Comparison of ENCODE assay signal across 10 mouse cellular contexts in genomic region chr1:182094473-182095136, GRCm38 (mm10). TPM values are rescaled to one million over a fixed set of nuclear protein-coding genes. Genes with fewer than 3 reads are reported as not detected.
A peak's percentile ranks its signal among the peaks of the same experiment; 100 is the strongest.
DNase-seq lines count a peak whose midpoint lies in the region; ATAC-seq and TF ChIP-seq lines count a peak whose summit lies in the region.
"Had no signal": no experiment of that assay in that cellular context is flagged by ENCODE, and none has a peak within 500 bp of the region (broad histone marks: within the 10 kb centered on the region; RNA-seq: fewer than 3 reads in every experiment).

No protein-coding gene starts in this region.

- H3K27me3 ChIP-seq in heart, embryonic 16.5 days (ENCODE audit: control insufficient read depth, insufficient read depth, low read length): no peaks in the 10 kb centered on the region
- no peaks in the 10 kb centered on the region for H3K27me3 ChIP-seq in midbrain, embryonic 16.5 days (ENCODE audit: control insufficient read depth, insufficient read depth, low read depth, low read length)
- no peaks in the 10 kb centered on the region for H3K27me3 ChIP-seq in midbrain, embryonic 14.5 days (ENCODE audit: control insufficient read depth, insufficient read depth, low read length)
- H3K27me3 ChIP-seq in intestine, embryonic 14.5 days (replicated peaks; ENCODE audit: control insufficient read depth, insufficient read depth, low read length): no peaks in the 10 kb centered on the region
- no peaks in the 10 kb centered on the region for H3K27me3 ChIP-seq in stomach, postnatal 0 days (ENCODE audit: control insufficient read depth, insufficient read depth, low read length)

- no peak overlapping the region for H3K9ac ChIP-seq in heart, embryonic 16.5 days (ENCODE audit: low read length)
- H3K9ac ChIP-seq in midbrain, embryonic 16.5 days (ENCODE audit: low read depth, low read length): no peak overlapping the region
- no peak overlapping the region for H3K9ac ChIP-seq in midbrain, embryonic 14.5 days (replicated peaks; ENCODE audit: low read length)
- H3K9ac ChIP-seq in intestine, embryonic 14.5 days (ENCODE audit: low read length): no peak overlapping the region
- H3K9ac ChIP-seq in stomach, postnatal 0 days (ENCODE audit: low read length): no peak overlapping the region

- TF ChIP-seq EP300 in stomach, postnatal 0 days (optimal IDR thresholded peaks at IDR 0.05): no peak

- no peaks in the 10 kb centered on the region for H3K36me3 ChIP-seq in heart, embryonic 16.5 days (ENCODE audit: control insufficient read depth, insufficient read depth)
- no peaks in the 10 kb centered on the region for H3K36me3 ChIP-seq in midbrain, embryonic 16.5 days (ENCODE audit: control insufficient read depth, insufficient read depth, low read length)
- H3K36me3 ChIP-seq in midbrain, embryonic 14.5 days (ENCODE audit: control insufficient read depth, insufficient read depth, low read length): no peaks in the 10 kb centered on the region
- no peaks in the 10 kb centered on the region for H3K36me3 ChIP-seq in intestine, embryonic 14.5 days (ENCODE audit: control insufficient read depth, insufficient read depth, low read length)
- no peaks in the 10 kb centered on the region for H3K36me3 ChIP-seq in stomach, postnatal 0 days (ENCODE audit: control insufficient read depth, insufficient read depth, low read length)

- H3K9me3 ChIP-seq in heart, embryonic 16.5 days (replicated peaks; ENCODE audit: control insufficient read depth, low read length): no peaks in the 10 kb centered on the region
- H3K9me3 ChIP-seq in midbrain, embryonic 16.5 days (replicated peaks; ENCODE audit: control insufficient read depth, low read length, poor library complexity, severe bottlenecking): no peaks in the 10 kb centered on the region
- H3K9me3 ChIP-seq in midbrain, embryonic 14.5 days (ENCODE audit: control insufficient read depth, low read length): no peaks in the 10 kb centered on the region
- H3K9me3 ChIP-seq in intestine, embryonic 14.5 days (ENCODE audit: control insufficient read depth, low read length): no peaks in the 10 kb centered on the region
- H3K9me3 ChIP-seq in stomach, postnatal 0 days (ENCODE audit: control insufficient read depth, low read length): no peaks in the 10 kb centered on the region

- no peak for ATAC-seq in heart, embryonic 16.5 days (replicated peaks; ENCODE audit: extremely low read depth, insufficient read depth, low FRiP score)
- no peak for ATAC-seq in midbrain, embryonic 16.5 days
- no peak for ATAC-seq in midbrain, embryonic 14.5 days (ENCODE audit: low FRiP score, low TSS enrichment)
- ATAC-seq in intestine, embryonic 14.5 days (replicated peaks; ENCODE audit: low FRiP score, low TSS enrichment, low read depth): no peak
- peak; percentile 32; the same call in 1 of the 2 replicates for ATAC-seq in stomach, postnatal 0 days (ENCODE audit: low FRiP score, low TSS enrichment)

- no peak for DNase-seq in heart, adult 8-10 months (ENCODE audit: low spot score)
- DNase-seq in midbrain, embryonic 14.5 days: no peak
- no peak for DNase-seq in intestine, embryonic 14.5 days (ENCODE audit: low spot score)
- DNase-seq in stomach, postnatal 0 days (ENCODE audit: low spot score): peak; percentile 62
- DNase-seq in lung, postnatal 4 days: no peak
- DNase-seq in adrenal gland, postnatal 4 days (ENCODE audit: low spot score in 2 of 2): no peak
- DNase-seq: lung, postnatal 36 days; thymus, adult 2 months had no signal

- no peak overlapping the region for H3K4me3 ChIP-seq in heart, embryonic 16.5 days (ENCODE audit: low read length)
- H3K4me3 ChIP-seq in midbrain, embryonic 16.5 days (ENCODE audit: low read depth, low read length): no peak overlapping the region
- H3K4me3 ChIP-seq in midbrain, embryonic 14.5 days (replicated peaks; ENCODE audit: low read depth, low read length): no peak overlapping the region
- H3K4me3 ChIP-seq in intestine, embryonic 14.5 days (ENCODE audit: low read depth, low read length): no peak overlapping the region
- H3K4me3 ChIP-seq in stomach, postnatal 0 days (ENCODE audit: low read depth, low read length): no peak overlapping the region

- peak overlapping the region; percentile 5; the same call in 1 of the 2 replicates for H3K4me2 ChIP-seq in heart, embryonic 16.5 days (ENCODE audit: low read depth, low read length)
- H3K4me2 ChIP-seq in midbrain, embryonic 16.5 days (ENCODE audit: low read length): peak overlapping the region; percentile 13; the same call in 1 of the 2 replicates
- no peak overlapping the region for H3K4me2 ChIP-seq in midbrain, embryonic 14.5 days (ENCODE audit: low read length)
- H3K4me2 ChIP-seq in intestine, embryonic 14.5 days (ENCODE audit: low read length): peak overlapping the region; percentile 18
- H3K4me2 ChIP-seq in stomach, postnatal 0 days (replicated peaks; ENCODE audit: low read depth): no peak overlapping the region

- peaks cover 27% of the 10 kb centered on the region for H3K4me1 ChIP-seq in heart, embryonic 16.5 days (ENCODE audit: control insufficient read depth, insufficient read depth, low read length)
- peaks cover 16% of the 10 kb centered on the region for H3K4me1 ChIP-seq in midbrain, embryonic 16.5 days (ENCODE audit: control insufficient read depth, insufficient read depth, low read length)
- H3K4me1 ChIP-seq in midbrain, embryonic 14.5 days (ENCODE audit: control insufficient read depth, insufficient read depth, low read length): peaks cover 31% of the 10 kb centered on the region
- peaks cover 32% of the 10 kb centered on the region for H3K4me1 ChIP-seq in intestine, embryonic 14.5 days (replicated peaks; ENCODE audit: control insufficient read depth, insufficient read depth, low read length)
- peaks cover 8% of the 10 kb centered on the region; the same call in 1 of the 2 replicates for H3K4me1 ChIP-seq in stomach, postnatal 0 days (replicated peaks; ENCODE audit: control insufficient read depth, insufficient read depth)

- H3K27ac ChIP-seq in heart, embryonic 16.5 days (ENCODE audit: low read length): no peak overlapping the region; the same call in 1 of the 2 replicates
- no peak overlapping the region for H3K27ac ChIP-seq in midbrain, embryonic 16.5 days (ENCODE audit: low read length)
- no peak overlapping the region for H3K27ac ChIP-seq in midbrain, embryonic 14.5 days (replicated peaks; ENCODE audit: low read depth, low read length)
- H3K27ac ChIP-seq in intestine, embryonic 14.5 days (ENCODE audit: low read depth): no peak overlapping the region
- H3K27ac ChIP-seq in stomach, postnatal 0 days (replicated peaks): peak overlapping the region; percentile 45; the same call in 1 of the 2 replicates

- TF ChIP-seq CTCF in stomach, postnatal 0 days (IDR thresholded peaks at IDR 0.05; ENCODE audit: low read depth): no peak

- 47% methylated on average over 15 of the region's 15 CpGs for WGBS in heart, embryonic 16.5 days
- 29% methylated on average over 15 of the region's 15 CpGs for WGBS in midbrain, embryonic 16.5 days
- 35% methylated on average over 15 of the region's 15 CpGs for WGBS in midbrain, embryonic 14.5 days
- WGBS in intestine, embryonic 14.5 days: 36% methylated on average over 14 of the region's 15 CpGs
- WGBS in stomach, postnatal 0 days: 35% methylated on average over 15 of the region's 15 CpGs

RNA-seq across cellular contexts. Expression of gene Srp9, which starts 29.9 kb away (rescaled TPM):
- 85.9 and 111 TPM in 2 replicates for polyA plus RNA-seq in heart, embryonic 16.5 days (2015; fragmentation: Nextera tagmentation; extraction: Ambion mirVana)
- 10 to 100 TPM; 42.7 to 54.0 (median 47.9) TPM for total RNA-seq in heart, adult 8-10 months (2022)
- polyA plus RNA-seq in midbrain, embryonic 16.5 days (2015; fragmentation: Nextera tagmentation; extraction: Ambion mirVana): 132 and 139 TPM in 2 replicates
- polyA plus RNA-seq in midbrain, embryonic 14.5 days (2014; fragmentation: Nextera tagmentation; extraction: Ambion mirVana): 151 and 155 TPM in 2 replicates
- 134 and 142 TPM in 2 replicates for polyA plus RNA-seq in intestine, embryonic 14.5 days (2014; fragmentation: Nextera tagmentation; extraction: Ambion mirVana)
- 206 and 215 TPM in 2 replicates for polyA plus RNA-seq in stomach, postnatal 0 days (2015; fragmentation: Nextera tagmentation; extraction: Ambion mirVana)
- 10 to 100 TPM; 60.0 to 68.5 TPM for total RNA-seq in adrenal gland, postnatal 4 days (2021)

Comparison
In these comparisons a context has a peak if more than half of its experiments do, and no peak if none do; other contexts are left out.
1. H3K4me2 ChIP-seq: peak in heart, embryonic 16.5 days (single experiment), midbrain, embryonic 16.5 days (single experiment) and intestine, embryonic 14.5 days (single experiment); none in midbrain, embryonic 14.5 days (single experiment) and stomach, postnatal 0 days (single experiment).